Mouse (Mus musculus) midbrain, embryonic 13.5 days (tissue): ENCODE data around the gene Zfp282. TPM values are rescaled to one million over a fixed set of nuclear protein-coding genes. Genes with fewer than 3 reads are reported as not detected.

Source experiments
- ATAC-seq: fragments of 200-750 bp; cut with Nextera tagmentation; 2 replicates; pipeline ENCODE4 v1.8.0; 2017; ENCODE audit warnings: mild to moderate bottlenecking, moderate TSS enrichment, moderate library complexity
- H3K27ac ChIP-seq: fragments of 300-500 bp; sonication (generic); 2 replicates; pipeline ENCODE4 v1.5.1; 2015; ENCODE audit warnings: inconsistent platforms, mild to moderate bottlenecking, moderate library complexity
- H3K27me3 ChIP-seq: fragments of 300-500 bp; sonication (generic); 2 replicates; pipeline ENCODE4 v1.6.1; 2015; ENCODE audit warnings: mild to moderate bottlenecking, inconsistent platforms
- H3K36me3 ChIP-seq: fragments of 300-500 bp; sonication (generic); 2 replicates; pipeline ENCODE4 v1.6.1; 2015; ENCODE audit warnings: mild to moderate bottlenecking, inconsistent platforms
- H3K4me1 ChIP-seq: fragments of 300-500 bp; sonication (generic); replicated peaks from 2 replicates; pipeline ENCODE4 v1.6.1; 2015; ENCODE audit warnings: inconsistent platforms
- H3K4me2 ChIP-seq: fragments of 300-500 bp; sonication (generic); replicated peaks from 2 replicates; pipeline ENCODE4 v1.6.1; 2015; ENCODE audit warnings: moderate library complexity, mild to moderate bottlenecking, inconsistent platforms
- H3K4me3 ChIP-seq: fragments of 300-500 bp; sonication (generic); replicated peaks from 2 replicates; pipeline ENCODE4 v1.5.1; 2015; ENCODE audit warnings: mild to moderate bottlenecking, inconsistent platforms
- H3K9ac ChIP-seq: fragments of 300-500 bp; sonication (generic); replicated peaks from 2 replicates; pipeline ENCODE4 v1.6.1; 2015; ENCODE audit warnings: mild to moderate bottlenecking, inconsistent platforms
- H3K9me3 ChIP-seq: fragments of 300-500 bp; sonication (generic); 2 replicates; pipeline ENCODE4 v1.6.1; 2016; ENCODE audit warnings: mild to moderate bottlenecking, inconsistent platforms
- WGBS: fragments of 180-500 bp; shearing (Covaris S2); methylation state at CpG from one replicate; pipeline ENCODE4 v1.1.7; 2015; 5-methylcytosine and 5-hydroxymethylcytosine counted together
- polyA plus RNA-seq: library from polyadenylated mRNA; unstranded; fragments of >200 nt; fragmentation: Nextera tagmentation; extraction: Ambion mirVana; gene quantifications from 2 replicates; pipeline ENCODE4 v1.2.1, GENCODE M21; 2015

The Zfp282 gene
- 20.4 and 25.9 TPM in 2 replicates for polyA plus RNA-seq

- H3K27me3 ChIP-seq: no peaks in the 10 kb centered on the region
Observed at GRCm38 (mm10) chr6:47877058-47877457, at the start of gene Zfp282. TSS of gene Zfp282 (plus strand) at chr6:47877204.

GRCm38 (mm10) chr6:47827462-47827861, 49.5 kb upstream of the Zfp282 start:
- 94% methylated on average over 4 of the region's 4 CpGs for WGBS

More at GRCm38 (mm10) chr6:47877058-47877457, at the start of gene Zfp282:
- peaks cover 26% of the 10 kb centered on the region for H3K4me1 ChIP-seq
- H3K9ac ChIP-seq: peak within 1 kb of the TSS; percentile 96
- peak within 1 kb of the TSS; percentile 92 for H3K4me2 ChIP-seq
- H3K36me3 ChIP-seq: peaks cover 24% of the 10 kb centered on the region
- H3K27ac ChIP-seq: peak within 1 kb of the TSS; percentile 98
- 7% methylated on average over 9 of the region's 9 CpGs for WGBS
- peak within 1 kb of the TSS; percentile 97 for H3K4me3 ChIP-seq
- H3K9me3 ChIP-seq: no peaks in the 10 kb centered on the region
- ATAC-seq: no peak

GRCm38 (mm10) chr6:47828950-47829349, 48.1 kb upstream of the Zfp282 start:
- peak overlapping the region; percentile 56 for H3K4me2 ChIP-seq
- H3K9ac ChIP-seq: peak overlapping the region; percentile 93
- H3K9me3 ChIP-seq: no peaks in the 10 kb centered on the region
- peak overlapping the region; percentile 12; the same call in 1 of the 2 replicates for H3K27ac ChIP-seq
- peak overlapping the region; percentile 67 for H3K4me3 ChIP-seq
- WGBS: 26% methylated on average over 1 of the region's 1 CpGs
- peaks cover 13% of the 10 kb centered on the region for H3K4me1 ChIP-seq
- H3K27me3 ChIP-seq: no peaks in the 10 kb centered on the region
- no peak for ATAC-seq
- H3K36me3 ChIP-seq: peaks cover 27% of the 10 kb centered on the region

More at GRCm38 (mm10) chr6:47827462-47827861, 49.5 kb upstream of the Zfp282 start:
- Histone ChIP-seq H3K36me3 (peaks cover 41% of the 10 kb centered on the region), H3K27ac (no peak overlapping the region), H3K4me1 (peaks cover 13% of the 10 kb centered on the region), H3K4me3 (no peak overlapping the region), H3K9ac (no peak overlapping the region), H3K4me2 (no peak overlapping the region), H3K27me3 (no peaks in the 10 kb centered on the region), H3K9me3 (no peaks in the 10 kb centered on the region)
- ATAC-seq: no peak

- ATAC-seq: peak; percentile 94
- Histone ChIP-seq H3K4me2 (peak within 1 kb of the TSS; percentile 56), H3K9ac (peak within 1 kb of the TSS; percentile 93), H3K9me3 (no peaks in the 10 kb centered on the region), H3K27me3 (no peaks in the 10 kb centered on the region), H3K36me3 (peaks cover 12% of the 10 kb centered on the region), H3K4me1 (peaks cover 13% of the 10 kb centered on the region), H3K27ac (peak within 1 kb of the TSS; percentile 93), H3K4me3 (peak within 1 kb of the TSS; percentile 67)
- WGBS: 1% methylated on average over 63 of the region's 64 CpGs
Observed at GRCm38 (mm10) chr6:47830104-47831078, 46.6 kb upstream of the Zfp282 start, which contains the start of gene Zfp786. TSS of gene Zfp786 (minus strand) at chr6:47830867.

GRCm38 (mm10) chr6:47832220-47832619, 44.8 kb upstream of the Zfp282 start:
- no peak for ATAC-seq
- 95% methylated on average over 1 of the region's 1 CpGs for WGBS

GRCm38 (mm10) chr6:47835482-47835983, 41.5 kb upstream of the Zfp282 start, which contains the start of gene Zfp398:
TSS of gene Zfp398 (plus strand) at chr6:47835661.
- 0% methylated on average over 50 of the region's 52 CpGs for WGBS
- Histone ChIP-seq H3K36me3 (peaks cover 6% of the 10 kb centered on the region; the same call in 1 of the 2 replicates), H3K9me3 (no peaks in the 10 kb centered on the region), H3K27ac (peak within 1 kb of the TSS; percentile 98), H3K4me3 (peak within 1 kb of the TSS; percentile 82), H3K27me3 (no peaks in the 10 kb centered on the region), H3K4me1 (peaks cover 19% of the 10 kb centered on the region), H3K9ac (peak within 1 kb of the TSS; percentile 97), H3K4me2 (peak within 1 kb of the TSS; percentile 72)
- peak; percentile 97 for ATAC-seq

More at GRCm38 (mm10) chr6:47832220-47832619, 44.8 kb upstream of the Zfp282 start:
- Histone ChIP-seq H3K4me2 (no peak overlapping the region), H3K4me1 (peaks cover 18% of the 10 kb centered on the region), H3K9me3 (no peaks in the 10 kb centered on the region), H3K4me3 (no peak overlapping the region), H3K27ac (no peak overlapping the region), H3K27me3 (no peaks in the 10 kb centered on the region), H3K36me3 (no peaks in the 10 kb centered on the region), H3K9ac (no peak overlapping the region)

GRCm38 (mm10) chr6:47835984-47836521, 41.0 kb upstream of the Zfp282 start:
- H3K9me3 ChIP-seq: no peaks in the 10 kb centered on the region
- peak overlapping the region; percentile 82 for H3K4me3 ChIP-seq
- ATAC-seq: peak; percentile 83
- peak overlapping the region; percentile 98 for H3K27ac ChIP-seq
- H3K9ac ChIP-seq: peak overlapping the region; percentile 97
- H3K27me3 ChIP-seq: no peaks in the 10 kb centered on the region
- H3K4me1 ChIP-seq: peaks cover 19% of the 10 kb centered on the region
- under 1% methylated on average over 49 of the region's 49 CpGs for WGBS
- H3K4me2 ChIP-seq: peak overlapping the region; percentile 72
- peaks cover 12% of the 10 kb centered on the region; the same call in 1 of the 2 replicates for H3K36me3 ChIP-seq

GRCm38 (mm10) chr6:47837630-47838029, 39.4 kb upstream of the Zfp282 start:
- Histone ChIP-seq H3K4me3 (no peak overlapping the region), H3K27ac (no peak overlapping the region), H3K9ac (no peak overlapping the region), H3K9me3 (no peaks in the 10 kb centered on the region), H3K4me2 (no peak overlapping the region), H3K36me3 (peaks cover 16% of the 10 kb centered on the region; the same call in 1 of the 2 replicates), H3K27me3 (no peaks in the 10 kb centered on the region), H3K4me1 (peaks cover 19% of the 10 kb centered on the region)
- ATAC-seq: no peak
- WGBS: 92% methylated on average over 2 of the region's 2 CpGs

- no peaks in the 10 kb centered on the region for H3K9me3 ChIP-seq
- H3K36me3 ChIP-seq: peaks cover 25% of the 10 kb centered on the region; the same call in 1 of the 2 replicates
- ATAC-seq: no peak
- no peak overlapping the region for H3K4me3 ChIP-seq
- 94% methylated on average over 1 of the region's 1 CpGs for WGBS
- H3K27me3 ChIP-seq: no peaks in the 10 kb centered on the region
- no peak overlapping the region for H3K27ac ChIP-seq
- H3K4me2 ChIP-seq: no peak overlapping the region
- H3K4me1 ChIP-seq: peaks cover 19% of the 10 kb centered on the region
- H3K9ac ChIP-seq: no peak overlapping the region
Observed at GRCm38 (mm10) chr6:47841077-47841476, 35.9 kb upstream of the Zfp282 start.

GRCm38 (mm10) chr6:47841831-47842230, 35.2 kb upstream of the Zfp282 start:
- Histone ChIP-seq H3K27me3 (no peaks in the 10 kb centered on the region), H3K27ac (no peak overlapping the region), H3K4me3 (no peak overlapping the region), H3K9me3 (no peaks in the 10 kb centered on the region), H3K36me3 (peaks cover 25% of the 10 kb centered on the region; the same call in 1 of the 2 replicates), H3K9ac (no peak overlapping the region), H3K4me2 (no peak overlapping the region), H3K4me1 (peaks cover 15% of the 10 kb centered on the region)
- no peak for ATAC-seq
- 94% methylated on average over 2 of the region's 2 CpGs for WGBS

- 91% methylated on average over 1 of the region's 1 CpGs for WGBS
- H3K9ac ChIP-seq: no peak overlapping the region
- H3K36me3 ChIP-seq: peaks cover 25% of the 10 kb centered on the region; the same call in 1 of the 2 replicates
- ATAC-seq: no peak
- no peaks in the 10 kb centered on the region for H3K27me3 ChIP-seq
- H3K4me2 ChIP-seq: no peak overlapping the region
- H3K4me1 ChIP-seq: peaks cover 10% of the 10 kb centered on the region
- no peak overlapping the region for H3K27ac ChIP-seq
- H3K4me3 ChIP-seq: no peak overlapping the region
- no peaks in the 10 kb centered on the region for H3K9me3 ChIP-seq
Observed at GRCm38 (mm10) chr6:47842337-47842736, 34.7 kb upstream of the Zfp282 start.
